Mouse (Mus musculus) C2C12 (cell line): ENCODE measurements around the gene 2310030G06Rik. TPM values are rescaled to one million over a fixed set of nuclear protein-coding genes. Genes with fewer than 3 reads are reported as not detected.

Experiments
- H3K27me3 ChIP-seq: one replicate; pipeline ENCODE4 v1.6.1; 2011; ENCODE audit not compliant: control insufficient read depth, insufficient read depth, insufficient read length
- H3K36me3 ChIP-seq: one replicate; pipeline ENCODE4 v1.6.1; 2011; ENCODE audit not compliant: control insufficient read depth, insufficient read depth
- H3K4me3 ChIP-seq: one replicate; pipeline ENCODE4 v1.5.1; 2011; ENCODE audit warnings: mild to moderate bottlenecking, control low read depth; ENCODE audit not compliant: poor library complexity, insufficient read depth, severe bottlenecking
- H3K79me2 ChIP-seq: one replicate; pipeline ENCODE4 v1.6.1; 2011; ENCODE audit not compliant: control insufficient read depth, insufficient read depth
- H3K79me3 ChIP-seq: one replicate; pipeline ENCODE4 v1.6.1; 2011; ENCODE audit warnings: low read depth, control low read depth
- H3ac ChIP-seq: one replicate; pipeline ENCODE3; 2011; ENCODE audit warnings: low read depth; ENCODE audit not compliant: control insufficient read depth, insufficient read length
- CEBPB ChIP-seq: IDR thresholded peaks from one replicate; pipeline ENCODE4 v1.6.1; 2011; ENCODE audit warnings: low read depth, mild to moderate bottlenecking, control low read depth, moderate library complexity
- CTCF ChIP-seq: IDR thresholded peaks from one replicate; pipeline ENCODE4 v1.5.1; 2011; ENCODE audit not compliant: control insufficient read depth, insufficient read depth, insufficient read length
- FOSL1 ChIP-seq: IDR thresholded peaks from one replicate; pipeline ENCODE4 v1.8.0; 2011; ENCODE audit warnings: mild to moderate bottlenecking, low read length; ENCODE audit not compliant: poor library complexity, insufficient read depth, severe bottlenecking
- MAX ChIP-seq: IDR thresholded peaks from one replicate; pipeline ENCODE4 v1.6.1; 2011; ENCODE audit warnings: mild to moderate bottlenecking, control low read depth
- MYOD1 ChIP-seq: IDR thresholded peaks from one replicate; pipeline ENCODE4 v1.6.1; 2011; ENCODE audit warnings: low read depth; ENCODE audit not compliant: control insufficient read depth, insufficient read length
- MYOG ChIP-seq: IDR thresholded peaks from one replicate; pipeline ENCODE4 v1.6.1; 2011; ENCODE audit not compliant: control insufficient read depth, insufficient read length; ENCODE audit errors: extremely low read depth
- USF1 ChIP-seq: IDR thresholded peaks from one replicate; pipeline ENCODE4 v1.6.1; 2011; ENCODE audit warnings: low read depth, mild to moderate bottlenecking, control low read depth, moderate library complexity
- polyA plus RNA-seq: library from polyadenylated mRNA; unstranded; fragments of >200 nt; fragmentation: generic; extraction: Trizol; gene quantifications from one replicate; pipeline ENCODE4 v1.2.1, GENCODE M21; 2012; ENCODE audit warnings: missing spikeins

Gene 2310030G06Rik
- polyA plus RNA-seq, 1 experiment: 1.3 TPM

DNA sequence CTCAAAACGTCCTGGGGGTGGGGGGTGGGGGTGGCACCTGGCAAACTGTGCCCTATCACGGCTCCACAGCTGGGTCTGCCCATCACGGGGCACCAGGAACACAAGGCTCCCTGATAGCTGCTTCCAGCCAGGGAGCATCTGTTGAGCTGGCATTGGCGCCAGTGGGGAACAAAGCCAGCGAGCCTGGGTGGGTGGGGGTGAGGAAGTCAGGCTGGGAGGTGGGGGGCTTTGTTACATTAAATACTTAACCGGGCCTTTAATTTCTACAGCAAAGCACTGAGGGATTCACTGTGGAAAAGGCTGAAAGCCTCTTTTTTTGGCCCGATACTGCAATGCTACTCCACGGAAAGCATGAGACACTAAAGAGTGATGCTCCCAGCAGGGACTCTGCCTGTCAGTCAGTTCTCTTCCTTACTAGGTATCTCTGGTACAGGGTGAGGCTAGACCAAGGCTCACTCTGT is 23.9 kb downstream of the 2310030G06Rik start:
- H3K79me3 ChIP-seq: no peaks in the 10 kb centered on the region
- no peaks in the 10 kb centered on the region for H3K79me2 ChIP-seq
- H3ac ChIP-seq: no peak overlapping the region
- no peak overlapping the region for H3K4me3 ChIP-seq
- TF ChIP-seq MAX (no peak), USF1 (no peak), CTCF (no peak), MYOG (no peak), MYOD1 (no peak), CEBPB (no peak), FOSL1 (no peak)
- H3K27me3 ChIP-seq: no peaks in the 10 kb centered on the region
- H3K36me3 ChIP-seq: no peaks in the 10 kb centered on the region

GRCm38 (mm10) chr9:50721061-50721460 is 25.3 kb downstream of the 2310030G06Rik start:
- TF ChIP-seq CEBPB: no peak
- TF ChIP-seq CTCF: no peak
- TF ChIP-seq USF1: no peak
- Histone ChIP-seq H3K79me3 (no peaks in the 10 kb centered on the region), H3ac (no peak overlapping the region), H3K36me3 (no peaks in the 10 kb centered on the region), H3K4me3 (no peak overlapping the region), H3K79me2 (no peaks in the 10 kb centered on the region), H3K27me3 (no peaks in the 10 kb centered on the region)

GRCm38 (mm10) chr9:50718878-50719277 is 27.5 kb downstream of the 2310030G06Rik start:
- H3K79me3 ChIP-seq: no peaks in the 10 kb centered on the region
- no peak for TF ChIP-seq MYOG
- no peak for TF ChIP-seq FOSL1
- TF ChIP-seq CEBPB: no peak
- no peak for TF ChIP-seq CTCF
- TF ChIP-seq MAX: no peak
- no peak for TF ChIP-seq USF1
- no peak for TF ChIP-seq MYOD1
- no peaks in the 10 kb centered on the region for H3K27me3 ChIP-seq

DNA sequence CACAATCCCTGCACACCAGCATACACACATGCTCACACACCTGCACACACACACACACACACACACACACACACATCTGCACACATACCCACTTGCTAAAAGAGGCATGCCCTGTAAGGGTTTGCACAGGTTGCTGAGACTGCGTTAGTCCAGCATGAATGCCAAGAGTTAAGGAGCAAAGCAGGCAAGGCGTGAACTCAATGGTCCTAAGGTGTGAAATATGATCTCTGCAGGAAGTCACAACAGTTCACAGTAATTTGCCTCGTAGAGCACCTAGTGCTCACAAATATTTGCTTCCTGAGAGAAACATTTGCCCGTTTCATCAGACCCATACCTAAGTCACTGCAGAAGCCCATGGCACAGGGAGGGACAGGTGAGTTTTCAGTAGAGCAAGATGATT is 32.1 kb downstream of the 2310030G06Rik start:
- H3ac ChIP-seq: no peak overlapping the region
- no peaks in the 10 kb centered on the region for H3K79me2 ChIP-seq
- TF ChIP-seq CEBPB (no peak), USF1 (no peak), CTCF (no peak), FOSL1 (no peak), MYOD1 (no peak), MYOG (no peak), MAX (no peak)
- no peaks in the 10 kb centered on the region for H3K27me3 ChIP-seq
- H3K79me3 ChIP-seq: no peaks in the 10 kb centered on the region
- no peak overlapping the region for H3K4me3 ChIP-seq
- no peaks in the 10 kb centered on the region for H3K36me3 ChIP-seq

More at GRCm38 (mm10) chr9:50718878-50719277, 27.5 kb downstream of the 2310030G06Rik start:
- Histone ChIP-seq H3K36me3 (no peaks in the 10 kb centered on the region), H3K79me2 (no peaks in the 10 kb centered on the region), H3ac (no peak overlapping the region), H3K4me3 (no peak overlapping the region)

GRCm38 (mm10) chr9:50711337-50711736 is 35.0 kb downstream of the 2310030G06Rik start:
- H3K4me3 ChIP-seq: no peak overlapping the region
- no peaks in the 10 kb centered on the region for H3K36me3 ChIP-seq
- H3K79me2 ChIP-seq: no peaks in the 10 kb centered on the region
- no peak overlapping the region for H3ac ChIP-seq
- no peaks in the 10 kb centered on the region for H3K27me3 ChIP-seq
- TF ChIP-seq CTCF (no peak), CEBPB (no peak), MYOG (no peak), MYOD1 (no peak), FOSL1 (no peak), USF1 (no peak), MAX (no peak)
- H3K79me3 ChIP-seq: no peaks in the 10 kb centered on the region

DNA sequence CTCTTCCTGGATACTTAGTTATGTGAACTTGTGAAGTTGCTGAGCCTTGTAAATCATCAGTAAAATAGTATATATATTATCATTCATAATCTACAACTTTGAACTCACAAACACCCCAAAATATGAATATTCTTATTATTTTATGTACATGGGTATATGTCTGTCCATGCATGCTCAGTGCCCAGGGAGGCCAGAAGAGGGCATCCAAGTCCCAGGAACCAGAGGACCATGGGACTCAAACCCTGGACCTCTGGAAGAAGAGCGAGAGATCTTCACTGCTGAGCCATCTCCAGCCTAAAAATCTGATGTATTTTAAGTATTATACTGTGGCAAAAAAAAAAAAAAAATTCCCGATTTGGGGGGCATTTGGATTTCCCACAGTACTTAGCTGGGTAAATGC is 37.2 kb downstream of the 2310030G06Rik start:
- no peak overlapping the region for H3ac ChIP-seq
- no peak for TF ChIP-seq FOSL1
- no peak for TF ChIP-seq MAX
- TF ChIP-seq MYOG: no peak
- peak; percentile 34 for TF ChIP-seq CTCF
- H3K79me2 ChIP-seq: no peaks in the 10 kb centered on the region
- H3K36me3 ChIP-seq: no peaks in the 10 kb centered on the region
- no peak overlapping the region for H3K4me3 ChIP-seq
- no peaks in the 10 kb centered on the region for H3K79me3 ChIP-seq
- no peaks in the 10 kb centered on the region for H3K27me3 ChIP-seq
